Mouse (Mus musculus) heart, embryonic 14.5 days (tissue): ENCODE measurements around the gene Lbhd2. TPM values are rescaled to one million over a fixed set of nuclear protein-coding genes. Genes with fewer than 3 reads are reported as not detected.

Experiments
- ATAC-seq: fragments of 200-750 bp; cut with Nextera tagmentation; 2 replicates; pipeline ENCODE4 v1.8.0; 2017; ENCODE audit warnings: low read depth, moderate TSS enrichment; ENCODE audit not compliant: insufficient number of reproducible peaks, insufficient read depth, low FRiP score
- H3K27ac ChIP-seq, 2 experiments: fragments of 200-500 bp in 1 of 2; fragments of 300-500 bp in 1 of 2; sonication (generic) in 1 of 2; replicated peaks in 1 of 2; 2 replicates each; pipeline ENCODE4 v1.5.1; 2012 to 2014; ENCODE audit warnings: low read depth in 2 of 2, low read length in 2 of 2, control low read depth in 1 of 2, mild to moderate bottlenecking in 1 of 2, mixed read lengths in 1 of 2; ENCODE audit not compliant: control insufficient read depth in 1 of 2, insufficient read depth in 1 of 2
- H3K27me3 ChIP-seq: fragments of 300-500 bp; sonication (generic); 2 replicates; pipeline ENCODE4 v1.6.1; 2014; ENCODE audit warnings: mild to moderate bottlenecking, low read length, control low read depth; ENCODE audit not compliant: control insufficient read depth, insufficient read depth
- H3K36me3 ChIP-seq: fragments of 300-500 bp; sonication (generic); 2 replicates; pipeline ENCODE4 v1.6.1; 2014; ENCODE audit warnings: mild to moderate bottlenecking, control low read depth, low read length, mixed read lengths; ENCODE audit not compliant: control insufficient read depth, insufficient read depth
- H3K4me1 ChIP-seq, 2 experiments: fragments of 200-500 bp in 1 of 2; fragments of 300-500 bp in 1 of 2; sonication (generic) in 1 of 2; 2 replicates each; pipeline ENCODE4 v1.6.1; 2012 to 2014; ENCODE audit warnings: low read length in 2 of 2, control low read depth in 1 of 2, mixed read lengths in 1 of 2; ENCODE audit not compliant: control insufficient read depth in 2 of 2, insufficient read depth in 2 of 2
- H3K4me2 ChIP-seq: fragments of 300-500 bp; sonication (generic); 2 replicates; pipeline ENCODE4 v1.6.1; 2014; ENCODE audit warnings: mild to moderate bottlenecking, low read length
- H3K4me3 ChIP-seq, 2 experiments: fragments of 200-500 bp in 1 of 2; fragments of 300-500 bp in 1 of 2; sonication (generic) in 1 of 2; 2 replicates each; pipeline ENCODE4 v1.5.1; 2012 to 2014; ENCODE audit warnings: low read length in 2 of 2, mild to moderate bottlenecking in 2 of 2, control low read depth in 1 of 2, low read depth in 1 of 2, moderate library complexity in 1 of 2; ENCODE audit not compliant: control insufficient read depth in 1 of 2, insufficient read depth in 1 of 2
- H3K9ac ChIP-seq: fragments of 300-500 bp; sonication (generic); 2 replicates; pipeline ENCODE4 v1.6.1; 2014; ENCODE audit warnings: mild to moderate bottlenecking, low read length
- H3K9me3 ChIP-seq: fragments of 300-500 bp; sonication (generic); 2 replicates; pipeline ENCODE4 v1.6.1; 2016; ENCODE audit warnings: low read length, control low read depth; ENCODE audit not compliant: control insufficient read depth
- WGBS: fragments of 180-500 bp; shearing (Covaris S2); extraction: QIAGEN DNeasy Blood & Tissue Kit; methylation state at CpG from one replicate; pipeline ENCODE4 v1.1.7; 2014; 5-methylcytosine and 5-hydroxymethylcytosine counted together
- polyA plus RNA-seq: library from polyadenylated mRNA; unstranded; fragments of >200 nt; fragmentation: Nextera tagmentation; extraction: Ambion mirVana; gene quantifications from 2 replicates; pipeline ENCODE4 v1.2.1, GENCODE M21; 2014

Lbhd2 gene
- polyA plus RNA-seq, 1 experiment from 2014 or later = 1.2 TPM

- Histone ChIP-seq H3K4me1 (peaks cover 19 to 57% of the 10 kb centered on the region in 2 experiments), H3K27me3 (no peaks in the 10 kb centered on the region)
- 78% methylated on average over 6 of the region's 6 CpGs for WGBS
Measured at GRCm38 (mm10) chr12:111373411-111373810, 33.2 kb upstream of the Lbhd2 start.

DNA sequence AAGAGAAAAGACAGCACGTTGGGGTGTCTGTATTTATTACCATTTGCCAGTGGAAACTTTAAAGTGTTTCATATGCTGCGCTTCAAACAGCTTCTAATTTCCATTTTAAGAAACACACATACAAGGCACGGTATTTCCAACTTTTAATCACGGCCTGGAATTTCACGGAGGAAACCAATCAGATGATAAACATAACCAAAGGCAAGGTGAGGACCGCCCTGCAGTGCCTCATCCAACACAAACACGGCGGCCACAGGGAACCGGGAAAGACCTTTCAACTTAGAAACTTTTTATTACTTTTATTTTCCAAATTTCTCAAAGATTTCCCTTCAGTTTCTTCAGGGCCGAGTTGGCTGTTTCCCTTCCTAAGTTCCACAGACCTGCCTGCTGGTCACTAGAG is 31.9 kb upstream of the Lbhd2 start:
- H3K27me3 ChIP-seq = no peaks in the 10 kb centered on the region
- H3K4me3 ChIP-seq = peak overlapping the region; percentile 8 to 94; a peak in 3 of 4 replicates
- 0 out of 4 replicates have a peak overlapping the region, but pooled peaks of 1 of the 2 experiments have one; percentile 14 for H3K27ac ChIP-seq
- ATAC-seq = no peak
- peaks cover 12 to 48% of the 10 kb centered on the region in 2 experiments for H3K4me1 ChIP-seq
- 44% methylated on average over 10 of the region's 10 CpGs for WGBS
- H3K36me3 ChIP-seq = 0 out of 2 replicates have a peak, but pooled peaks cover 5% of the 10 kb centered on the region
- peak overlapping the region; percentile 71 for H3K4me2 ChIP-seq
- H3K9me3 ChIP-seq = no peaks in the 10 kb centered on the region
- H3K9ac ChIP-seq = peak overlapping the region; percentile 95

More at GRCm38 (mm10) chr12:111373411-111373810, 33.2 kb upstream of the Lbhd2 start:
- Histone ChIP-seq H3K27ac (no peak overlapping the region), H3K9me3 (no peaks in the 10 kb centered on the region), H3K36me3 (0 out of 2 replicates have a peak, but pooled peaks cover 5% of the 10 kb centered on the region), H3K4me3 (no peak overlapping the region; a peak in 1 of 4 replicates), H3K9ac (no peak overlapping the region), H3K4me2 (no peak overlapping the region)
- ATAC-seq = no peak

GRCm38 (mm10) chr12:111375559-111375958 is 31.1 kb upstream of the Lbhd2 start:
- WGBS = 42% methylated on average over 12 of the region's 12 CpGs
- Histone ChIP-seq H3K36me3 (0 out of 2 replicates have a peak, but pooled peaks cover 5% of the 10 kb centered on the region), H3K9me3 (no peaks in the 10 kb centered on the region), H3K4me3 (peak overlapping the region; percentile 94 to 98), H3K9ac (peak overlapping the region; percentile 95), H3K4me2 (peak overlapping the region; percentile 71), H3K27me3 (no peaks in the 10 kb centered on the region), H3K4me1 (peaks cover 8 to 42% of the 10 kb centered on the region in 2 experiments), H3K27ac (peak overlapping the region; percentile 57 to 96; a peak in 3 of 4 replicates)
- no peak for ATAC-seq

DNA sequence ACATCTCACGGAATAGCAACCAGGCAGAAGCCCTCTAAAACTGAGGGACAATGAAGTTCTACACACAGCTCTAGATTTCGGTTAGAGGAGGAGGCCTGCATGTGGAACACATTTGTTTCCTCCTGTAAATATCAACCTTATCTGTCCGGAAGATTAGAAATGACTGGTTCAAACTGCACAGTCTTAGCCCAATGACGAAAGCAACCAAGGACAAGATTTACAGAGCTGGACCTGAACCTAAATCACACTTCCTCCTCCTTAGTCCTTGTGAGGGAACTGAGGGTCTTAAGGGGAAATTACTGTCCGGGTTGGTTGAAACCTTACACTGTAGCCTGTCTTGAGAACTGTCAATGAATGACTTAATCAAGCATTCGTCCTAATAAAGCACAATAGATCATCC is 30.6 kb upstream of the Lbhd2 start:
- peaks cover 6 to 39% of the 10 kb centered on the region in 2 experiments for H3K4me1 ChIP-seq
- peak overlapping the region; percentile 94 to 98 for H3K4me3 ChIP-seq
- H3K9ac ChIP-seq = peak overlapping the region; percentile 95
- H3K36me3 ChIP-seq = 0 out of 2 replicates have a peak, but pooled peaks cover 5% of the 10 kb centered on the region
- no peaks in the 10 kb centered on the region for H3K9me3 ChIP-seq
- 9% methylated on average over 6 of the region's 6 CpGs for WGBS
- peak overlapping the region; percentile 57 to 96 for H3K27ac ChIP-seq
- ATAC-seq = no peak
- no peaks in the 10 kb centered on the region for H3K27me3 ChIP-seq
- peak overlapping the region; percentile 71 for H3K4me2 ChIP-seq

GRCm38 (mm10) chr12:111376826-111377331 is 29.7 kb upstream of the Lbhd2 start:
- Histone ChIP-seq H3K36me3 (0 out of 2 replicates have a peak, but pooled peaks cover 5% of the 10 kb centered on the region), H3K9ac (peak overlapping the region; percentile 95), H3K27ac (peak overlapping the region; percentile 82 to 96), H3K4me1 (peaks cover 5 to 32% of the 10 kb centered on the region in 2 experiments), H3K9me3 (no peaks in the 10 kb centered on the region), H3K4me3 (peak overlapping the region; percentile 94 to 98), H3K27me3 (no peaks in the 10 kb centered on the region), H3K4me2 (peak overlapping the region; percentile 71)
- ATAC-seq = peak; percentile 49
- WGBS = under 1% methylated on average over 39 of the region's 49 CpGs

GRCm38 (mm10) chr12:111377376-111377973 is 29.1 kb upstream of the Lbhd2 start, which contains the start of gene Cdc42bpb:
Cdc42bpb (minus strand) TSS chr12:111377718.
- peak; percentile 90 for ATAC-seq
- Histone ChIP-seq H3K27me3 (no peaks in the 10 kb centered on the region), H3K4me1 (peaks cover 5 to 31% of the 10 kb centered on the region in 2 experiments), H3K36me3 (0 out of 2 replicates have a peak, but pooled peaks cover 5% of the 10 kb centered on the region), H3K9me3 (no peaks in the 10 kb centered on the region), H3K4me2 (peak within 1 kb of the TSS; percentile 71), H3K27ac (peak within 1 kb of the TSS; percentile 90 to 96), H3K9ac (peak within 1 kb of the TSS; percentile 95), H3K4me3 (peak within 1 kb of the TSS; percentile 94 to 98)
- under 1% methylated on average over 87 of the region's 94 CpGs for WGBS

DNA sequence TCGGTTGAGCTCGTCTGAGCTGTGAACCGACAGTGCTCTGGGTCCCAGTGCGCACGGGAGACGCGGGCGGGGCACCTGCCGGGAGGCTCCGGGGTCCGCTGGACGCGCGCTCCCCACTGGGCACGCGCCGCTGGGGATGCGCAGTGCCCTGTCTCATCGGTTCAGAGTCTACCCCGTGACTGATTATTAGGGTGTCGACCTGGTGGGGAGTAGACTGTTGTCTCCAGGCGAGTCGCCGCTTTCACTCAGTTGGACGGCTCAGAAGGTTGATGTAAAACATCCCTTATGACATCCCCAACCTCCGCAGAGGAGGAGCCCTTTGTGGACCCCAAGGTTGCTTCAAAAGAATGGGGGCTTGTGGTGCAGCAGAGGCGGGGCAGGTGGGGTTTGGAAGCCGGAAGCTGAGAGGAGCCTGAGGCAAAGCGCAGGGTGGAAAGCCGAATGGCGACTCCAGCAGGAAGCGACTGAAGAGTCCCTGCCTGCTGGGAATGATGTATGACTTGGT is 28.6 kb upstream of the Lbhd2 start:
- under 1% methylated on average over 32 of the region's 32 CpGs for WGBS
- 0 out of 2 replicates have a peak, but pooled peaks cover 5% of the 10 kb centered on the region for H3K36me3 ChIP-seq
- no peak; the same call in 1 of the 2 replicates for ATAC-seq
- H3K9ac ChIP-seq = peak overlapping the region; percentile 95
- peak overlapping the region; percentile 62 for H3K4me2 ChIP-seq
- peaks cover 5 to 30% of the 10 kb centered on the region in 2 experiments for H3K4me1 ChIP-seq
- peak overlapping the region; percentile 94 to 98 for H3K4me3 ChIP-seq
- no peaks in the 10 kb centered on the region for H3K9me3 ChIP-seq
- no peaks in the 10 kb centered on the region for H3K27me3 ChIP-seq
- H3K27ac ChIP-seq = peak overlapping the region; percentile 90 to 96
